18 mouse cellular contexts compared by ENCODE assay signal in genomic region chr4:35004473-35004872, GRCm38 (mm10).
DNase-seq lines count a peak whose midpoint lies in the region; ATAC-seq and TF ChIP-seq lines count a peak whose summit lies in the region.
"Had no signal": no experiment of that assay in that cellular context is flagged by ENCODE, and none has a peak within 500 bp of the region (broad histone marks: within the 10 kb centered on the region; RNA-seq: fewer than 3 reads in every experiment).

No protein-coding gene starts in this region.

- TF ChIP-seq POLR2A in thymus, adult 2 months (IDR thresholded peaks at IDR 0.05; ENCODE audit: control insufficient read depth, extremely low read depth, insufficient read depth, low read length, poor library complexity) = no peak

- no peaks in the 10 kb centered on the region for H3K9me3 ChIP-seq in intestine, embryonic 15.5 days
- H3K9me3 ChIP-seq: neural tube, embryonic 15.5 days had no signal

- peak overlapping the region; percentile 75 for H3K27ac ChIP-seq in thymus, adult 2 months (ENCODE audit: control insufficient read depth, insufficient read depth, low read length)
- 0 out of 2 replicates have a peak overlapping the region, but pooled peaks have one; percentile 37 for H3K27ac ChIP-seq in intestine, embryonic 15.5 days
- H3K27ac ChIP-seq: gastrocnemius, adult 2 months; hindbrain, postnatal 0 days; layer of hippocampus, adult 2 months; neural tube, embryonic 15.5 days had no signal

- no peaks in the 10 kb centered on the region for H3K27me3 ChIP-seq in thymus, adult 2 months (ENCODE audit: control insufficient read depth, insufficient read depth, low read length)
- H3K27me3 ChIP-seq in intestine, embryonic 15.5 days (replicated peaks) = no peaks in the 10 kb centered on the region
- H3K27me3 ChIP-seq: neural tube, embryonic 15.5 days had no signal

- no peaks in the 10 kb centered on the region for H3K36me3 ChIP-seq in thymus, adult 2 months (ENCODE audit: control insufficient read depth, insufficient read depth, low read length)
- H3K36me3 ChIP-seq in intestine, embryonic 15.5 days = no peaks in the 10 kb centered on the region
- H3K36me3 ChIP-seq: neural tube, embryonic 15.5 days had no signal

- WGBS in thymus, adult 2 months = 62% methylated on average over 8 of the region's 8 CpGs
- WGBS in intestine, embryonic 15.5 days = 60% methylated on average over 8 of the region's 8 CpGs

- no peak overlapping the region for H3K9ac ChIP-seq in intestine, embryonic 15.5 days
- H3K9ac ChIP-seq: neural tube, embryonic 15.5 days had no signal

- no peak for TF ChIP-seq CTCF in thymus, adult 2 months (IDR thresholded peaks at IDR 0.05; ENCODE audit: borderline replicate concordance, control insufficient read depth, extremely low read depth, insufficient read depth, low read length, poor library complexity)

- DNase-seq in heart, adult 11 months = peak; percentile 67
- DNase-seq in heart, adult 8-10 months (ENCODE audit: low spot score) = no peak
- DNase-seq in thymus, adult 2 months = peak; percentile 21
- DNase-seq in thymus, adult 18-20 months = no peak
- DNase-seq in thymus, postnatal 36 days = peak; percentile 16 to 25
- DNase-seq in right cerebral cortex, postnatal 10 days (ENCODE audit: low spot score in 2 of 2) = no peak
- DNase-seq in layer of hippocampus, adult 11-12 months (ENCODE audit: low spot score) = no peak
- DNase-seq: cerebellum, adult 2 months; gastrocnemius, adult 2 months; left cerebral cortex, postnatal 4 days; lung, adult 18-20 months; lung, postnatal 4 days; retina, postnatal 1 day had no signal

- H3K4me3 ChIP-seq in thymus, adult 2 months (ENCODE audit: control insufficient read depth, insufficient read depth, low read length) = no peak overlapping the region
- no peak overlapping the region for H3K4me3 ChIP-seq in intestine, embryonic 15.5 days (replicated peaks)
- H3K4me3 ChIP-seq: gastrocnemius, adult 2 months; layer of hippocampus, adult 2 months; neural tube, embryonic 15.5 days had no signal

- no peak overlapping the region for H3K4me2 ChIP-seq in intestine, embryonic 15.5 days (replicated peaks)
- H3K4me2 ChIP-seq: midbrain, embryonic 11.5 days; neural tube, embryonic 15.5 days had no signal

- peaks cover 14% of the 10 kb centered on the region for H3K4me1 ChIP-seq in thymus, adult 2 months (replicated peaks; ENCODE audit: control insufficient read depth, insufficient read depth, low read length)
- H3K4me1 ChIP-seq in intestine, embryonic 15.5 days (replicated peaks) = peaks cover 15% of the 10 kb centered on the region; the same call in 1 of the 2 replicates

- ATAC-seq in intestine, embryonic 15.5 days = peak; percentile 60
- ATAC-seq: hindbrain, postnatal 0 days had no signal

Comparison
In these comparisons a context has a peak if more than half of its experiments do, and no peak if none do; other contexts are left out.
1. DNase-seq: peak in heart, adult 11 months (single experiment), thymus, adult 2 months (single experiment) and thymus, postnatal 36 days (2 of 2); none in heart, adult 8-10 months (single experiment), thymus, adult 18-20 months (0 of 2), right cerebral cortex, postnatal 10 days (0 of 2) and layer of hippocampus, adult 11-12 months (single experiment).